Comparison of ENCODE assay signal across 24 mouse cellular contexts in genomic region chr7:24280031-24280857, GRCm38 (mm10). TPM values are rescaled to one million over a fixed set of nuclear protein-coding genes. Genes with fewer than 3 reads are reported as not detected.
A peak's percentile ranks its signal among the peaks of the same experiment; 100 is the strongest.
DNase-seq lines count a peak whose midpoint lies in the region; ATAC-seq and TF ChIP-seq lines count a peak whose summit lies in the region.
"Had no signal": no experiment of that assay in that cellular context is flagged by ENCODE, and none has a peak within 500 bp of the region (broad histone marks: within the 10 kb centered on the region; RNA-seq: fewer than 3 reads in every experiment).

No protein-coding gene starts in this region.

- CTCF ChIA-PET in Patski (lab: Charles Lee): interaction anchor here (1.1 to 1.3 kb wide), 4 partner anchors 15 to 25 kb away, joined by 3 to 5 read pairs (median 4); partner anchors contain the start of gene Zfp108

- peak; percentile 24; the same call in 1 of the 2 replicates for ATAC-seq in hindbrain, embryonic 16.5 days
- ATAC-seq in hindbrain, postnatal 0 days: no peak
- no peak for ATAC-seq in midbrain, embryonic 12.5 days (ENCODE audit: low FRiP score, low read depth)
- no peak for ATAC-seq in midbrain, embryonic 13.5 days
- ATAC-seq in Patski: peak; percentile 100
- ATAC-seq in activated CD4-positive, CD25-positive, alpha-beta regulatory T cell, adult 4 months: no peak
- ATAC-seq: forebrain, postnatal 0 days had no signal

- H3K9me3 ChIP-seq in hindbrain, embryonic 16.5 days (ENCODE audit: control insufficient read depth, low read length): no peaks in the 10 kb centered on the region
- no peaks in the 10 kb centered on the region for H3K9me3 ChIP-seq in hindbrain, postnatal 0 days (ENCODE audit: low read length)
- H3K9me3 ChIP-seq in midbrain, embryonic 12.5 days: no peaks in the 10 kb centered on the region
- H3K9me3 ChIP-seq in midbrain, embryonic 13.5 days: no peaks in the 10 kb centered on the region
- H3K9me3 ChIP-seq: embryonic facial prominence, embryonic 15.5 days; forebrain, embryonic 12.5 days; G1E; limb, embryonic 13.5 days; lung, embryonic 15.5 days; midbrain, embryonic 10.5 days had no signal

- no peaks in the 10 kb centered on the region for H3K27me3 ChIP-seq in hindbrain, embryonic 16.5 days (replicated peaks; ENCODE audit: control insufficient read depth, insufficient read depth, low read length)
- H3K27me3 ChIP-seq in hindbrain, postnatal 0 days (ENCODE audit: insufficient read depth, low read length): no peaks in the 10 kb centered on the region
- no peaks in the 10 kb centered on the region for H3K27me3 ChIP-seq in midbrain, embryonic 12.5 days
- H3K27me3 ChIP-seq in midbrain, embryonic 13.5 days: no peaks in the 10 kb centered on the region
- no peaks in the 10 kb centered on the region for H3K27me3 ChIP-seq in Patski
- H3K27me3 ChIP-seq: embryonic facial prominence, embryonic 15.5 days; forebrain, embryonic 12.5 days; heart, embryonic 12.5 days; limb, embryonic 13.5 days; lung, embryonic 15.5 days had no signal

- H3K27ac ChIP-seq in hindbrain, embryonic 16.5 days (ENCODE audit: low read depth, low read length): no peak overlapping the region
- H3K27ac ChIP-seq in hindbrain, postnatal 0 days: no peak overlapping the region
- no peak overlapping the region for H3K27ac ChIP-seq in midbrain, embryonic 12.5 days (replicated peaks)
- no peak overlapping the region for H3K27ac ChIP-seq in midbrain, embryonic 13.5 days
- H3K27ac ChIP-seq: embryonic facial prominence, embryonic 15.5 days; forebrain, embryonic 12.5 days; hindbrain, embryonic 14.5 days; limb, embryonic 13.5 days; lung, embryonic 15.5 days; midbrain, embryonic 10.5 days had no signal

- DNase-seq in hindbrain, postnatal 0 days (ENCODE audit: low spot score): no peak
- DNase-seq in Patski (ENCODE audit: low read depth, low spot score): peak; percentile 64
- no peak for DNase-seq in testis, postnatal 14 days (ENCODE audit: low spot score)
- DNase-seq: adrenal gland, adult 2 months; adrenal gland, postnatal 36 days; cerebellum, adult 18-20 months; cerebellum, postnatal 14 days; forebrain, postnatal 0 days; gastrocnemius, postnatal 10 days; layer of hippocampus, adult 9-11 months had no signal

- no peak overlapping the region for H3K4me3 ChIP-seq in hindbrain, embryonic 16.5 days (ENCODE audit: low read length)
- H3K4me3 ChIP-seq in hindbrain, postnatal 0 days (ENCODE audit: low read length): no peak overlapping the region
- H3K4me3 ChIP-seq in midbrain, embryonic 12.5 days: no peak overlapping the region
- no peak overlapping the region for H3K4me3 ChIP-seq in midbrain, embryonic 13.5 days (replicated peaks)
- H3K4me3 ChIP-seq: embryonic facial prominence, embryonic 15.5 days; forebrain, embryonic 12.5 days; heart, embryonic 12.5 days; limb, embryonic 13.5 days; lung, embryonic 15.5 days; midbrain, embryonic 10.5 days had no signal

- no peak for TF ChIP-seq CTCF in hindbrain, postnatal 0 days (IDR thresholded peaks at IDR 0.05; ENCODE audit: low read depth)
- TF ChIP-seq CTCF in Patski (IDR thresholded peaks at IDR 0.05): no peak

- WGBS in hindbrain, embryonic 16.5 days: 58% methylated on average over 10 of the region's 10 CpGs
- 61% methylated on average over 10 of the region's 10 CpGs for WGBS in hindbrain, postnatal 0 days
- WGBS in midbrain, embryonic 12.5 days: 51% methylated on average over 10 of the region's 10 CpGs
- WGBS in midbrain, embryonic 13.5 days: 52% methylated on average over 10 of the region's 10 CpGs

- H3K4me2 ChIP-seq in hindbrain, embryonic 16.5 days (ENCODE audit: low read length): no peak overlapping the region
- no peak overlapping the region for H3K4me2 ChIP-seq in hindbrain, postnatal 0 days (ENCODE audit: low read depth, low read length)
- no peak overlapping the region for H3K4me2 ChIP-seq in midbrain, embryonic 12.5 days (replicated peaks)
- no peak overlapping the region for H3K4me2 ChIP-seq in midbrain, embryonic 13.5 days (replicated peaks)
- H3K4me2 ChIP-seq: embryonic facial prominence, embryonic 15.5 days; forebrain, embryonic 12.5 days; heart, embryonic 12.5 days; hindbrain, embryonic 14.5 days; limb, embryonic 13.5 days; liver, embryonic 11.5 days; lung, embryonic 15.5 days had no signal

- POLR2A ChIA-PET in Patski (lab: Charles Lee): interaction anchor here (1.1 kb wide), 1 partner anchor 11 kb away, joined by 3 read pairs; no protein-coding TSS in a partner anchor

- H3K36me3 ChIP-seq in hindbrain, embryonic 16.5 days (ENCODE audit: control insufficient read depth, insufficient read depth, low read length): peaks cover 2% of the 10 kb centered on the region
- 0 out of 2 replicates have a peak, but pooled peaks cover under 1% of the 10 kb centered on the region for H3K36me3 ChIP-seq in hindbrain, postnatal 0 days (ENCODE audit: insufficient read depth, low read length)
- peaks cover 14% of the 10 kb centered on the region for H3K36me3 ChIP-seq in midbrain, embryonic 12.5 days
- peaks cover 19% of the 10 kb centered on the region for H3K36me3 ChIP-seq in midbrain, embryonic 13.5 days
- H3K36me3 ChIP-seq: G1E had no signal

- H3K4me1 ChIP-seq in hindbrain, embryonic 16.5 days (ENCODE audit: control insufficient read depth, insufficient read depth, low read depth, low read length): no peaks in the 10 kb centered on the region
- H3K4me1 ChIP-seq in hindbrain, postnatal 0 days (ENCODE audit: insufficient read depth, low read length): no peaks in the 10 kb centered on the region
- no peaks in the 10 kb centered on the region for H3K4me1 ChIP-seq in midbrain, embryonic 12.5 days
- no peaks in the 10 kb centered on the region for H3K4me1 ChIP-seq in midbrain, embryonic 13.5 days (replicated peaks)
- H3K4me1 ChIP-seq: embryonic facial prominence, embryonic 15.5 days; forebrain, embryonic 12.5 days; heart, embryonic 12.5 days; limb, embryonic 13.5 days; lung, embryonic 15.5 days had no signal

- in situ Hi-C loops in Patski (cut with MboI; ENCODE audit: low pct_unique_long_range_greater_than_20kb): no loop called here

- H3K9ac ChIP-seq in hindbrain, embryonic 16.5 days (ENCODE audit: low read depth, low read length): no peak overlapping the region
- no peak overlapping the region for H3K9ac ChIP-seq in hindbrain, postnatal 0 days (replicated peaks; ENCODE audit: low read length)
- H3K9ac ChIP-seq in midbrain, embryonic 12.5 days (replicated peaks): 0 out of 2 replicates have a peak overlapping the region, but pooled peaks have one; percentile 15
- H3K9ac ChIP-seq in midbrain, embryonic 13.5 days (replicated peaks): no peak overlapping the region
- H3K9ac ChIP-seq: embryonic facial prominence, embryonic 15.5 days; forebrain, embryonic 12.5 days; forebrain, postnatal 0 days; heart, embryonic 12.5 days; hindbrain, embryonic 14.5 days; limb, embryonic 13.5 days; lung, embryonic 15.5 days had no signal

RNA-seq across cellular contexts. Expression of gene Zfp93, which starts 10.0 kb away (rescaled TPM):
- 6.4 and 8.2 TPM in 2 replicates for polyA plus RNA-seq in hindbrain, embryonic 16.5 days (2015; fragmentation: Nextera tagmentation; extraction: Ambion mirVana)
- 5.4 and 6.9 TPM in 2 replicates for total RNA-seq in hindbrain, postnatal 0 days (2014; rRNA removed)
- 2.2 and 3.1 TPM in 2 replicates for polyA plus RNA-seq in hindbrain, postnatal 0 days (2015; fragmentation: Nextera tagmentation; extraction: Ambion mirVana)
- polyA plus RNA-seq in midbrain, embryonic 12.5 days (2016; fragmentation: Nextera tagmentation; extraction: Ambion mirVana): 7.1 and 7.7 TPM in 2 replicates
- 7.7 and 7.8 TPM in 2 replicates for polyA plus RNA-seq in midbrain, embryonic 13.5 days (2015; fragmentation: Nextera tagmentation; extraction: Ambion mirVana)
- 12.5 TPM for polyA plus RNA-seq in Patski (2021)
- polyA plus RNA-seq in activated CD4-positive, CD25-positive, alpha-beta regulatory T cell, adult 4 months (2017; shearing (Covaris generic)): 1 to 10 TPM in 1 of 2 experiments, under 1 TPM in 1; 0.61 to 2.0 TPM
- total RNA-seq: monocyte, adult 5-6 weeks had no signal

RNA-seq across cellular contexts. Expression of gene Zfp61, which starts 20.8 kb away (rescaled TPM):
- polyA plus RNA-seq in hindbrain, embryonic 16.5 days (2015; fragmentation: Nextera tagmentation; extraction: Ambion mirVana): 41.4 and 42.1 TPM in 2 replicates
- 20.1 and 23.5 TPM in 2 replicates for total RNA-seq in hindbrain, postnatal 0 days (2014; rRNA removed)
- polyA plus RNA-seq in hindbrain, postnatal 0 days (2015; fragmentation: Nextera tagmentation; extraction: Ambion mirVana): 26.1 and 31.6 TPM in 2 replicates
- 45.1 and 45.4 TPM in 2 replicates for polyA plus RNA-seq in midbrain, embryonic 12.5 days (2016; fragmentation: Nextera tagmentation; extraction: Ambion mirVana)
- 41.2 and 49.4 TPM in 2 replicates for polyA plus RNA-seq in midbrain, embryonic 13.5 days (2015; fragmentation: Nextera tagmentation; extraction: Ambion mirVana)
- 14.0 TPM for polyA plus RNA-seq in Patski (2021)
- 10 to 100 TPM; 16.6 to 17.4 TPM for polyA plus RNA-seq in activated CD4-positive, CD25-positive, alpha-beta regulatory T cell, adult 4 months (2017; shearing (Covaris generic))

RNA-seq across cellular contexts. Expression of gene Zfp108, which starts 25.6 kb away (rescaled TPM):
- 5.7 and 6.1 TPM in 2 replicates for polyA plus RNA-seq in hindbrain, embryonic 16.5 days (2015; fragmentation: Nextera tagmentation; extraction: Ambion mirVana)
- 7.5 and 9.1 TPM in 2 replicates for total RNA-seq in hindbrain, postnatal 0 days (2014; rRNA removed)
- polyA plus RNA-seq in hindbrain, postnatal 0 days (2015; fragmentation: Nextera tagmentation; extraction: Ambion mirVana): 3.0 and 3.7 TPM in 2 replicates
- 3.8 and 4.8 TPM in 2 replicates for polyA plus RNA-seq in midbrain, embryonic 12.5 days (2016; fragmentation: Nextera tagmentation; extraction: Ambion mirVana)
- 4.6 and 5.1 TPM in 2 replicates for polyA plus RNA-seq in midbrain, embryonic 13.5 days (2015; fragmentation: Nextera tagmentation; extraction: Ambion mirVana)
- 4.6 TPM for polyA plus RNA-seq in Patski (2021)
- under 1 TPM; 0.46 to 0.68 TPM for polyA plus RNA-seq in activated CD4-positive, CD25-positive, alpha-beta regulatory T cell, adult 4 months (2017; shearing (Covaris generic))
- total RNA-seq: monocyte, adult 5-6 weeks had no signal
- polyA plus RNA-seq: G1E had no signal

RNA-seq across cellular contexts. Expression of gene Zfp94, which starts 36.2 kb away (rescaled TPM):
- polyA plus RNA-seq in hindbrain, embryonic 16.5 days (2015; fragmentation: Nextera tagmentation; extraction: Ambion mirVana): 19.2 and 19.8 TPM in 2 replicates
- 9.6 and 12.0 TPM in 2 replicates for total RNA-seq in hindbrain, postnatal 0 days (2014; rRNA removed)
- 17.3 and 21.6 TPM in 2 replicates for polyA plus RNA-seq in hindbrain, postnatal 0 days (2015; fragmentation: Nextera tagmentation; extraction: Ambion mirVana)
- polyA plus RNA-seq in midbrain, embryonic 12.5 days (2016; fragmentation: Nextera tagmentation; extraction: Ambion mirVana): 16.6 and 18.1 TPM in 2 replicates
- polyA plus RNA-seq in midbrain, embryonic 13.5 days (2015; fragmentation: Nextera tagmentation; extraction: Ambion mirVana): 19.4 and 22.0 TPM in 2 replicates
- 8.8 TPM for polyA plus RNA-seq in Patski (2021)
- polyA plus RNA-seq in activated CD4-positive, CD25-positive, alpha-beta regulatory T cell, adult 4 months (2017; shearing (Covaris generic)): 1 to 10 TPM; 7.8 to 9.3 TPM

RNA-seq across cellular contexts. Expression of gene Zfp109, which starts 42.9 kb away (rescaled TPM):
- polyA plus RNA-seq in hindbrain, embryonic 16.5 days (2015; fragmentation: Nextera tagmentation; extraction: Ambion mirVana): 4.2 and 4.9 TPM in 2 replicates
- total RNA-seq in hindbrain, postnatal 0 days (2014; rRNA removed): 4.4 and 8.5 TPM in 2 replicates
- polyA plus RNA-seq in hindbrain, postnatal 0 days (2015; fragmentation: Nextera tagmentation; extraction: Ambion mirVana): 2.0 and 2.1 TPM in 2 replicates
- 3.8 and 5.2 TPM in 2 replicates for polyA plus RNA-seq in midbrain, embryonic 12.5 days (2016; fragmentation: Nextera tagmentation; extraction: Ambion mirVana)
- 3.9 and 4.5 TPM in 2 replicates for polyA plus RNA-seq in midbrain, embryonic 13.5 days (2015; fragmentation: Nextera tagmentation; extraction: Ambion mirVana)
- polyA plus RNA-seq in Patski (2021): 4.2 TPM
- polyA plus RNA-seq in activated CD4-positive, CD25-positive, alpha-beta regulatory T cell, adult 4 months (2017; shearing (Covaris generic)): 1 to 10 TPM; 1.8 to 2.7 TPM

Comparison
In these comparisons a context has a peak if more than half of its experiments do, and no peak if none do; other contexts are left out.
1. ATAC-seq: peak in hindbrain, embryonic 16.5 days (single experiment) and Patski (single experiment); none in hindbrain, postnatal 0 days (single experiment), midbrain, embryonic 12.5 days (single experiment), midbrain, embryonic 13.5 days (single experiment) and activated CD4-positive, CD25-positive, alpha-beta regulatory T cell, adult 4 months (single experiment).